Mouse (Mus musculus): ENCODE data around the gene Pnpo.

Pnpo gene

DNA sequence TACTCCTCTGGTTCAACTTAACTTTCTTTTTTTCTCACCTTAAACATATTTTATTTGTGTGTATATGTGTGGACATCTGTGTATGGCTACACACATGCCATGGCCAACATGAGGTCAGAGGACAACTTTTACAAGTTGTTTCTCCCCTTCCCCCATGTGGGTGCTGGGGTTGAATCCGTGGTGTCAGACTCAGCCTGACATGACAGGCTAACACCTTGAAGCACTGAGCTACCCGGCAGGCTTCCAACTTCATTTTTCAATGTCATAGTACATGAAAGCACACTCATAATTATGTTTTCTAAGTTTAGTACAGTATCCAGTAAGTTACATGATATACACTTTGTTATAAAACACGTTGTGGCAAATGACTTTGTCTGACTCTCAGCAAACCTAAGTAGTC lies 26.6 kb upstream of the Pnpo start:
- in situ Hi-C loops (cut with MboI, MseI), result no loop called here

DNA sequence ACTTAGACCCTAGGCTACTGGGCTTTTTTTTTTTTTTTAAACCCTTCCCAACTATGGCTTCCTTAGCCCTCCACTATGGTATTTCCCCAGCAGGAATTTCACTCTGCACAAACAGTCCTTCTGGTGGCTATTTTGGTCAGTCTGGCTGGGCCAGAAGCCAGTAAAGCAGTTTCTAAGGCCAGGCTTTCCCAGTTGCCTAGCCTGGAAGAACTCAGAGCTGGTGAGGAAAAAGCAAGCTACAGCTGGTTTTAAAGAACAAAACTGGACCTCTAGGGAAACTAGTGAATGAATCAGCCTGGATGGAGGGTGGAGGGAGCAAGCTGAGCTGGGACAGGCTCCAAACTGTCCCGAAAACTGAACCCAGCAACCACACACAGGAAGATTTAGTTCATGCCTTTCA lies 26.0 kb upstream of the Pnpo start:
- in situ Hi-C loops (cut with MboI, MseI), result no loop called here

DNA sequence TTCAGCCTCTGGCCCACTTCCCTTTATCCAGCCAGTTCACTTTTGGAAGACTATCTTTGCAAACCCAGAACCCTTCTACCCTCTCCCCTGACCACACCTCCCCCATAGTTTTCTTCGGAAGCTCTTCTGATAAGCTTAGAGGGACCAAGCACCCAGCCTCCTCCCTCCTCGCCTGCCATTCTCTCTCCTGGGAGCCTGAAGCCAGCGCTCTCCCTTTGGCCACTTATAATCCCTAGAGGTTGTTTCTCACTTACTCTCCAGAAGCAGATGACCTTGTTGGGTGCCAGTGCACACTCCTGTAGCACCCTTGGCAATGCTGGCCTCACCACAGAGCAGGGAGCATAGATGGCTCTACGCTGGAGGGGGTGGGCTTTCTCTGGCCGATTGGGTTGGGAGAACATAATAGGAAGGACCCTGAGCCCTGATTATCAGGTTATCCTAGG lies 25.5 kb upstream of the Pnpo start:
- in situ Hi-C loops (cut with MboI, MseI), result no loop called here

DNA sequence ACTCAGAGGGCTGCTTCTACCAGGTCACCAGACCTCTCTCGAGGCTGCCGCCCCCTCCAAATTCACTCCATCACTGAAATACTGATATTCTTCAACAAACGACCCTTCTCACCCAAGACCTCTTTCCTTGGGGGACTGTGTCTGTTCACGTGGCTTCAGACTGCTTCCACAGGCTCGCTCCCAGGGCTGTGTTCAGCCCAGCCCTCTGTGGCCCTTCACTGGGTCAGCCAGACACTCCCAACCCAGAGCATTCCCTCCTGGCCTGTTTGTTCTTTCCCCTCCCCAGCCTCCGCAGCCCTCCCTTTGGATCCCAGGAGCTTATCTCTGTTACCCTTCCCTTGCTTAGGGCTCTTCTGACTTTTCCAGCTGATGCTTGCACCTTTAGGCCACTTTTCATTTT lies 24.7 kb upstream of the Pnpo start:
- in situ Hi-C loops (cut with MboI, MseI), result no loop called here

DNA sequence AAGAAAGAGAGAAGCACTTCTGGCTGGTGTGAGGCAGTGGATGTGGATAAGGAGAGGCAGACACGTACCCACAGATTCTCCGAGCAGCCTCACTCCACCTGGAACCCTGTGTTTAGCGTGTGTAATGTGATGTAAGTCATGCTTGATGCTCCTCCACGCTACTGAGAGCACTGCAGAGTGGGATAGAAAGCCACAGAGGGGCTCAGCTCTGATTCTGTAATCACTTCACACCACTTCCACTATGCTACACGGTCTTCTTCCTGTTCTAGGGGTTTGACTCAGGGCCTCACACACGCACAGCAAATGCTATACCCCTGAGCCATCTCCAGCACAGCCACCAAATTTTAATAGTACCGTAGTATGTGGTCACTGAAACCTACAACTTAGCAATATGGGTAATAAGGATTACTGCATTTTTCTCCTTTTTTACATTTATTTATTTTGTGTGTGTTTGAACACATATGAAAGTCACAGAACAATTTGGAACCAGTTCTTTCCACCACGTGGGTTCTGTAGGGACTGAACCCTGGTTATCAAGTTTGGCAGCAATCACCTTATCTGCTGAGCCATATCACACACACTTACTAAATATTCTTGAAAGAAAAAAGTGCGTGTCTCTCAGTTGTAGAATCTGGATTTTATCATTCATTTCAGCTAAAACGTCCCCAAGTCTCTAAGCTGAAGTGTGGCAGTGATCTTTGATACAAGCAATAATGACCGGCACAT lies 23.9 kb upstream of the Pnpo start:
- in situ Hi-C loops (cut with MboI, MseI), result no loop called here

DNA sequence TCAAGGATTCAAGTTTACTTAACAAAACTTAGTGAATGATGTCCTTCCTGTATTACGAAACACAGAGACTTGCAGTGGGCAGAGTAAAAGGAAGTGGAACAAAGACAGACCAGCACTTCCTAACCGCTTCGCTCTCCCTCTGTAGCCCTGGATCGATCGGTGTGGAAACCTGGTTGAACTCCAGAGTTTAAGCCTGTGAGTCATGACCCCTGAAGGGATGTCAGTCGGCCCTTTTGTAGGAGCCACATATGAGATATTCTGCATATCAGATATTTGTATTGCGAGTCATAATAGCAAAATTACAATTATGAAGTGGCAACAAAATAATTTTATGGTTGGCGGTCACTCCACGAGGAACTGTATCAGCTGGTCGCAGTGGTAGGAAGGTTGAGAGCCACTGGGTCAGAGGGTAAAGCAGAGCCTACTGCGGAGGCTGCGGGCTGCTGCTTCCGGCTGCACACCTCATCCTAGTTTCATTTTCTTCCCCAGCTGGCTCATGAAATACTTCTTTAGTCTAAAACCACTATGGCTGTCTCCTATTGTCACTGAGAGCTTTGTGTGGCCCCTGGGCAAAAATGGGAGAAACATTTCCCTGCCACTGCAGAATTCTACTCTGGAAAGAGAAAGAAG lies 23.2 kb upstream of the Pnpo start:
- in situ Hi-C loops (cut with MboI, MseI), result no loop called here

DNA sequence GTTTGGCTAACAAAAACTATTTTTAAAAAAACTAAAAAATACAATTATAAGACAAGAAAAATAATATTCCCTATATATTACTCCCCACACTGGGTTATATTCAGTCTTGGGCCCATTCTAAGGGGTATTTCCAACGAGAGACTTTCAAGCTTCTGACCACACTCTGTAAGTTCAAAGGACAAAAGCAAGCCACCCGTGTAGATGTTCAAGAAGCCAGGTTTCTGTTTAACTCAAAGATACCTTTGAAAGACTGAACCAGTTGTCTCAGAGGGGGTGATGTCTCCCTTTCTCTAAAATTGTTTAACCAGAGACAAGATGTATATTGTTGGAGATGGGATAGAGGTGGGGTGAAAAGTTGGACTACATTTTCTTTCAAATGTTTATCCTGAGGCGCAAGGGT lies 22.4 kb upstream of the Pnpo start:
- in situ Hi-C loops (cut with MboI, MseI), result no loop called here

DNA sequence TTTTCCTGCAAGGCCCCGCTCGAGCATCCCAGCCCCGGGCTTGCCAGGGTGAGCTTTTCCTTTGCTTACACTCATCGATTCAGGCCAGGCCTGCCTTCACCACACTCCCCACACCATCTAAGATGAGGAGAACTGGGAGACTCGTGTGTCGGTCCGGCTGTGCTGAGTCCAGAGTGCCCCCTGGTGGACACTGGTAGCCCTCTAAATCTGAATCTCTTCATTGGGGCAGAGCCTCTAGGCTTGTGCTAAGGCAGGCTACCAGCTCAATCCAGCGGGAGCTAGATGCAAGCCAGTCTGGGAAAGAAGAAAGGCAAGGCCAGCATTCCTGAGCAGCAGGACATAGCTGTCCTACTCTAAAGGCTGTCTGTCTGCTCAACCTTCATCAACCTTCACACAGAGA lies 19.8 kb upstream of the Pnpo start:
- in situ Hi-C loops (cut with MboI, MseI), result no loop called here

DNA sequence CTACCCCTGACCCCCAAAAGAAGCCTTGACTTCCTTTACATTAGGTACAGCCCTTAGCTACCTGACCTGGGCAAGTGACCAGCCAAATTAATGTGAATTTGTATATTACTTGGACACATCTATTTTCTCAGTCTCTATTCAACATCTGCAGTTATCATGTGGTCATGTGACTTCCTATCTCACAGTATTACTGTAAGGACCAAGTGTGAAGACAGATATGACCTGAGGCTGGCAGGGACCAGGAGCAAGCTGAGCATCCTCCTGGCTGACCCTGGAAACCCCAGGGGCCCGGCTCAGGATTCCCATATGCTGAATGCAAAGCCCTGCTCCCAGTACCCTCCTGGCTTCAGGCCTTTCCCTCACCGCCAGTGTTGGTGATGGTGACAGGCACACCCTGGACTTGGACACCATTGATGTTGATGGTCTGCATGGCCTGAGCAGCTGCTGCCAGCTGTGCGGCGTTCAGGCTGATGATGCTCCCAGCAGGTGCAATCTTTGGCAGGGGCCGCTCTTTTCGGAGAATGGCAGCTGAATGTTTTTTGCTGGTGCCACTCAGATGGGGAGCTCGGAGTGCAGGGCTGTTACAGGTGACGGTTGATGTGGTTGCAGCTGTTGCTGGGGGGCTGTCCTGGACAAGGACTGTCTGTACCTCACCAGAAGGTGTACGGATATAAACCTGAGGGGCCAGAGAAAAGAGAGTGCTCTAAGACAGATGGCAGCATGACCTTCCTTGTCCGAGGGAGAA lies 13.4 kb upstream of the Pnpo start:
- in situ Hi-C loops (cut with MboI, MseI), result loop anchor here (10.0 kb wide), 1 partner anchor 1208 kb away; no protein-coding TSS in a partner anchor

DNA sequence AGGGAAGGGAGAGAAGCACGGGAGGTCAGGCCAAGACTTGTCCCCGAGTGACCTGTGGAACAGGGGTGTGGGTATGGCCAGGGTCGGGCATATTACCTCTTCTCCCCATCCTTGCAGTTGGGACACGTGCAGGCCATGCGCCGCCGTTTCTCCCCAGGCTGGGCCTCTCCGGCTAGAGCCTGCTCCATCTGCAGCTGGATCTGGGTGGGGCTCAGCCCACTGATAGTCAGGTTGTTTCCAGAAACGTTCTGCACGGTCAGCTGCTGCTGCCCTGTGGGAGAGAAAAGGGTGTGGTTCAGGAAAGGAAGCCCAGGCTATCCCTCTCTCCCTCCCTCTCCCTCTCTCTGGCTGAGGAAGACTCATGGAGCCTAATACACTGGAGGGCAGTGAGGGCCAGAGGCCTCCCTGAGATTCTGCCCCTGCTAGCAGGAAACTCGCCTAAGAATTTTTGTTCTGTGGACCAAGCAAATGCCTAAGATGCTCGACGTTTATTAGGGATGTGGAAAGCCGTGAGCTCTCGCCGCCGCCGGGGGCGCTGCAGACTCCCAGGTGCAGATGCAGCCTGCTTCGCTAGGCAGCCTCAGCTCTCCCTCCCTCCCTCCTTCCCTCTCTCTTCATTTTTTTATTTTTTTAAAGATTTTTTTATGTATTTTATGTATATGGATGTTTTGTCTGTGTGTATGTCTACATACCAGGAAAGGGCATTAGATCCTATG lies 12.4 kb upstream of the Pnpo start:
- in situ Hi-C loops (cut with MboI, MseI), result loop anchor here (10.0 kb wide), 1 partner anchor 1209 kb away; no protein-coding TSS in a partner anchor

DNA sequence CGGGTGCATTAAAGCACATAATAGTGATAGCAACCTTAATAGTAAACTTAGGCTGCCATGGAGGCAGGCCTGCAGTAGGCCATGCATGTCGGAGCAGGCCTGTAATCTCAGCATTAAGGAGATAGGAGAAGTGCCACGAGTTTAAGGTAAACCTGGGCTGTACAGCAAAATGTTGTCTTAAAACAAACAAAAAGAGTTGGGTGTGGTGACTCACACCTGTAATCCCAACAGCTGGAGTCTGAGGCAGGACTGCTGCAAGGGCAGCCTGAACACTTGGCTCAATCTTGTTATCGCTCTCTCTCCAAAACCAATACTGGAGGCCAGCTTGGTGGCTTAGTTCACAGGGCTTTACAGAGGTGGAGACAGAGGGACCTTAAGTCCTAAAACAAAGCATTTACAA lies 11.3 kb upstream of the Pnpo start:
- in situ Hi-C loops (cut with MboI, MseI), result loop anchor here (10.0 kb wide), 1 partner anchor 1210 kb away; no protein-coding TSS in a partner anchor

DNA sequence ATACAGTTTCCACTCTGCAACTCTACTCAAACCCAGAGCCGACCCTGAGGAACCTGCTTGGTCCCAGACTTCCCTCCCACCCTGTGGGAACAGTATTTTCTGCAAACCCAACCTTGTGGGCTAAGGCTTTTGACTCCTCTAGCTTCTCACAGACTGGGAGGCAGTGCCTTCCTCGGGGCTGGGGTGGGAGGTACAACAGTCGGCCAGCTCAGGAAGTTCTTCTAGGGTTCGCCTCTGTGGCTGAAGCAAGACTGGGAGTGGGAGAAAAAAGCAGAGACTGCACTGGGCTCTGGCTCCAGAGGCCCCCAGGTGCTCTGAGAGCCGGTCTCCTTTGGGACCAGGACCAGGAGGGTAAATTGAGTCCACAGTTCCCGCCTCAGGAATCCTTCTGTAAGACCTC lies 9.1 kb upstream of the Pnpo start:
- in situ Hi-C loops (cut with MboI, MseI), result loop anchor here (10.0 kb wide), 1 partner anchor 1212 kb away; no protein-coding TSS in a partner anchor

DNA sequence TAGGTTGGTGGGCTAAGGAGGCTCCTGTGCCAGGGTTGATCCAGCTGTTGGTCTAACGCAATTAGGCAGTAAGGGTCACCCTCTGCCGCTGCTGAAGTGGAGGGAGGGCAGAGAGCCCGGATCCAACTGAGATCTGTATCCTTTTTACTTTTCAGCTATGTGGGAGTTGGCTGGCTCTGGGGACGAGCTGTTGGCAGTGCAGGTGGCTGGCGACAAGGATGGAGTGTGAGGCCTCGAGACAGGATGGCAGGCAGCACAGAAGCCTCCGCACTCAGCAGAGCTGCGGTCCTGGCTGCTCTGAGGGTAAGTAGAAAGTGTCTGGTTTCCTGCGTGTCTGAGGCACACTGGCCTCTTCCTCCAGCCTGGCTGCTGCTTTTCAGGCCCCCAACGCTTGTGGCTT lies 8.6 kb upstream of the Pnpo start:
- in situ Hi-C loops (cut with MboI, MseI), result loop anchor here (10.0 kb wide), 1 partner anchor 1212 kb away; no protein-coding TSS in a partner anchor

DNA sequence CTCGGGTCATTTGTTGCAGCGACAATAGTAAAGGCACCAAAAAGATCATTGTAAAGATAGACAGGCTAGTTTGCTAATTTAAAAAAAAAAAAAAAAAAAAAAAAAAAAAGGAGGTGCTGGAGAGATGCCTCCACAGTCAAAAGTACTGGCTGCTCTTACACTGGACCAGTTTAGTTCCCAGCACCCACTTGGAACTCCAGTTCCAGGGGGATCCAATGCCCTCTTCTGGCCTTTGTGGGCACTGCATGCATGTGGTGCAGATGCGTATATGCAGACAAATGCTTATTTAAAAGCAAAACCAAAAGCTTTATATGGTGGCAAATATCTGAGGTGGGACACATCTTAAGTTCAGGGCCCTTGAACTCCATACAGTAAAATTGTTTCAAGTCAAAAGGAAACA lies 7.0 kb upstream of the Pnpo start:
- in situ Hi-C loops (cut with MboI, MseI), result loop anchor here (10.0 kb wide), 1 partner anchor 1214 kb away; no protein-coding TSS in a partner anchor

DNA sequence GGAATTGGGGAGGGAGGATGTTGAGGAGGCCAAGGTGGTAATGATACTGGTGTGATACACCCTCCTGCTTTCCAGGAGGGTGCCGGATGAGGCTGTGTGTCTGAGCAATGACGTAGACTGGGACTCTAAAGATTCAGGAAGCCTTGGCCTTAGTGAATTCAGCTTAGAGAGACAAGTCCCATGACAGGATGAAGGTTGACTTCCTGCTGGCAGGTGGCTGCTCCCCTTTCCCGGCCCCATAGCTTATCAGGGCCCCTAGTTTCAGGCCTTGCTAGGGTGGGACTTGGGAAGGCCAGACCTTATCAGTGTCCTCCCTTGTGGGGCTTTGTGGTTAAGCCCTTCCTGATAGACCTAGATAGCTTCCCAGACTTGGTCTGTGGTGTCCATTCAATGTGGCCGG lies 4.1 kb upstream of the Pnpo start:
- in situ Hi-C loops (cut with MboI, MseI), result no loop called here

DNA sequence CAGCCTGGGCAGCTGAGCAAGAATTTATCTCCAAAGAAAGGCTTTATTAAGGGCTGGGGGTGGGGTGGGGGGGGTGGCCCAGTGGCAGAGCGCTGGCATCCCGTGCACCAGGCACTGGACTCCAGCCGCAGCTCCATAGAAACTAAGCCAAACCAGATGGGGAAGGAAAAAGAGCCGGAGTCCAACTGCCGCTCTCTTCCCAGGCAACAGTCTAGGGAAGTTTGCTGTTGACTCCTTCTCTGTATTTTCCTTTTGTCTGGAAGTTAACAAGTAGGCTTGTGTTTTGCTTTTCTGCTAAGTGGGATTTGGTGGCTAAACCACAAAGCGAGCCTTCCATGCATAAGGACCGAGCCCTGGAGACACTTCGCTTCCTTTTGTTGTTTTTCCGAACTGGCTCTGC lies 2.7 kb upstream of the Pnpo start:
- in situ Hi-C loops (cut with MboI, MseI), result no loop called here

DNA sequence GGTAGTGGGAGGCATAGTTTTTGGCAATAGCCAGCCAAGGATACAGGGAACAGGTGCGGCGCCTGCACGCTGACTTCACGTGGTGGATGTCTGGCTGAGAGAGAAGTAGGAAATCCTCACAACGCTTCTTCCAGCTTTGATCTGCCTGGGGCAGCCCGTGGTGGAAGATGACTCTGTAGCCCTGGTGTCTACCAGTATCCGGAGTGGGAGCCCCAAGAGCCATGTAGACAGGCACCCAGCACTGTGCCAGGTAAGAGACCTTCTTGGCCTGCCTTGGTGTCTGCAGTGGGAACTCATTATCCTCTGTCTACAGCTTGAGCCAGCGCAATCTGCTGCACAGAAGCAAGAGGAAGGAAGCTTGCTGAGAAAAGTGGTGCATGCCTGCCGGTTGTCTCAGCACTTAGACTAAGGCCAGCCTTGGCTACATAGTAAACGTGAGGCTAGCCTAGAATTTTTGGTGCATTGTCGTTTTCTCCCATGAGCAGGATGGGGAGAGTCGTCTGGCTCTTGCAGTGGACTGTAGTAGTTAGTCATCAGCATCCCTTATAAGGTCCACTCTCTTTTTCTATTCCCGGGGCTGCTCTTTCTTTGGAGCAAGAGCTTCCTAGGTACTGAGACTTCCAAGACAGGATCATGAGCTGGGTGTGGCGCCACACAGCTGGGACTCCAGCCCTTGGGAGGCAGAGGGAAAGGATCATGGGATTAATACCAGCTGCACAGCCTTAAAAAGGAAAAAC lies 1.2 kb upstream of the Pnpo start:
- in situ Hi-C loops (cut with MboI, MseI), result no loop called here

DNA sequence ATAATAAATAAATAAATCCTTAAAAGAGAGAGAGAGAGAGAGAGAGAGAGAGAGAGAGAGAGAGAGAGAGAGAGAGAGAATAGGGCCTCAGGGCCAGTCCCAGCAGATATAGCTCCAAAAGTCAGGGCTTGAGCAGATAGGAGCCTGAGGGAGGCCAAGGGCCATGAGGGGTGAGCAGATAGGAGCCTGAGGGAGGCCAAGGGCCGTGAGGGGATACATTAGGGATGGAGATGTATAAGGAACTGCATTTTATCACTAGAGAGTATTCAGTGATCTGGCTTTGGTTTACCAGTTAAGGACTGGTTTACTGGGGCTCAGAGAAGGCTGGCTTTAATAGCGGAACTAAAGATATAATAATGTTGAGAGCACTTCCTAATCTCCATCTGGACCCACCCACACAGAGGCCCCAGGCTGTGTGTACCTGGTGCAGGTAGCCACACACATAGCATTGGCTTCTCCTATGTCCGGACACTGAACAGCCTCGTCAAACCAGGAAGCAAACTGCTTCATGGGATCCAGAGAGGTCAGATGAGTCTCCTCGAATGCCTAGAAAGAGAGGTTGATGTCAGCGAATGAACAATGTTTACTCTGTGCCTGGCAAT lies 1.7 kb downstream of the Pnpo start:
- in situ Hi-C loops (cut with MboI, MseI), result no loop called here

DNA sequence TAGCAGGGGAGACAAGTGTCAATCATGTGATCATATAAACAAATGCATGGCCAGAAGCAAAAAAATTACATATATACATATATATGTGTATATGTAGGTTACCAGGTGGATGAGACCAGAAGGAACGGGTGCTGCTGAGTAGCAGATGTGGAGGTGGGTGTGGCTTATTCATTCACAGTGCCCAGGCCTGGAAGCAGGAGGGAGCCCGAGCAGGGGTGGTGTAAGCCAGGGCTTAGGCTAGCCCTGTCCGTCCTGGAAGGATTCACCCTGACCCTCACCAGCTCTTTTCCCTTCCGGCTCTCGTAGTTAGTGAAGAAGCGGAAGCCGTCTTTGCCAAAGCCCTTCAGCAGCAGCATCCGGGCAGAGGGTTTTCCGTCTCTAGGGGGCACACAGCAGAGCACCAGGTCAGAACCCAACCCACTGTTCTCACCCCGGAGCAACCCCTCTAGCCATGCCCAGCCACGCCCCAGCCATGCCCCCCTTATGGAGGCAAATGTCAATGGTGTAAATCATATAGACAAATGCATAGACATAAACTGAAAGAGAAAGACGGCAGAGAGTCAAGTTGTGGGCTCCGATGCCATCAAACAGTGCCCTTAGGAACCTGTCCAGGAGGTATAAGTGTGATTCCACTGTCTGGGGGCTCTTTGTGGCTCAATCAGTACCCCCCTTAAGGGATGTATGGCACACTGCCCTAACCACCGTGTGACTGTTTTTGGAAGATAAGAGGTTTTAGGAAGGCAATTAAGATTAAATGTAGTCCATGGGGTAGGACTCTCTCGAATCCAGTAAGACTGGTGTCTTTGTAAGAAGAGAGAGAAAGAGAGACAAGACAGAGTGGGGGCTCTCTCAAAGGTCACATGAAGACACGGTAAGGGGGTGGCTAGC lies 3.0 kb downstream of the Pnpo start:
- in situ Hi-C loops (cut with MboI, MseI), result no loop called here

DNA sequence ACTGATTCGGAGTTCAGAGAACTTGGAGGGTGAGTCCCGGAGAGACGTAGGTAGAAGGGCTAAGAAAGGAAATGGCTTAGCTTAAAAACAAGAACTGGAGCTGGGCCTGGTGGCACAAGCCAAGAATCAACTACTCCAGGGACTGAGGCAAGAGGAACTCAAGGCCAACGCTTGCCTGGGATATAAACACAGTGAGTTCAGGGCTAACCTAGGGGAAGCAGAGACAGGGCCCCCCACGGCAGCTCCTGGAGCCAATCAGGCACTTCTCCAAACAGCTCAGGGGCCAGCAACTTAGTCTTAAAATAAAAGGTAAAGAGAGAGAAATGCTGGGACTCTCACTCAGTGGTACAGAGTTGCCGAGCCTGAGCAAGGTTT lies 5.4 kb downstream of the Pnpo start:
- in situ Hi-C loops (cut with MboI, MseI), result no loop called here

Data from T-helper 2 cell (primary cell).